Mouse (Mus musculus) ZHBTc4 (cell line): ENCODE data around the gene Phactr4.

Experiments
- DNase-seq: peaks from one replicate; pipeline ENCODE4 v3.0.0-alpha.2; 2011; ENCODE audit warnings: low read depth, low spot score

The Phactr4 gene

GRCm38 (mm10) chr4:132411322-132412094 is 10.8 kb downstream of the Phactr4 start:
- DNase-seq, result peak; percentile 55

- no peak for DNase-seq
Observed at GRCm38 (mm10) chr4:132409587-132410229, 12.6 kb downstream of the Phactr4 start.

- no peak for DNase-seq
Observed at GRCm38 (mm10) chr4:132406393-132407189, 15.7 kb downstream of the Phactr4 start.

GRCm38 (mm10) chr4:132404588-132404987 is 17.7 kb downstream of the Phactr4 start:
- DNase-seq, result no peak

- no peak for DNase-seq
Observed at GRCm38 (mm10) chr4:132403063-132403660, 19.1 kb downstream of the Phactr4 start.

- no peak for DNase-seq
Observed at GRCm38 (mm10) chr4:132401016-132401415, 21.3 kb downstream of the Phactr4 start.

- DNase-seq, result no peak
Observed at GRCm38 (mm10) chr4:132398863-132399262, 23.4 kb downstream of the Phactr4 start.

GRCm38 (mm10) chr4:132398045-132398774 is 24.1 kb downstream of the Phactr4 start:
- peak; percentile 91 for DNase-seq

GRCm38 (mm10) chr4:132397120-132397519 is 25.2 kb downstream of the Phactr4 start:
- no peak for DNase-seq

- DNase-seq, result no peak
Observed at GRCm38 (mm10) chr4:132396251-132396650, 26.0 kb downstream of the Phactr4 start.

GRCm38 (mm10) chr4:132391063-132391740 is 31.1 kb downstream of the Phactr4 start:
- DNase-seq, result peak; percentile 17

GRCm38 (mm10) chr4:132389302-132389701 is 33.0 kb downstream of the Phactr4 start:
- DNase-seq, result no peak

GRCm38 (mm10) chr4:132387617-132388016 is 34.7 kb downstream of the Phactr4 start:
- DNase-seq, result peak; percentile 43

GRCm38 (mm10) chr4:132386846-132387245 is 35.4 kb downstream of the Phactr4 start:
- DNase-seq, result no peak

GRCm38 (mm10) chr4:132385771-132386410 is 36.4 kb downstream of the Phactr4 start:
- no peak for DNase-seq

GRCm38 (mm10) chr4:132383455-132383854 is 38.8 kb downstream of the Phactr4 start:
- DNase-seq, result no peak

GRCm38 (mm10) chr4:132382296-132382695 is 40.0 kb downstream of the Phactr4 start:
- DNase-seq, result no peak

GRCm38 (mm10) chr4:132380965-132381616 is 41.2 kb downstream of the Phactr4 start:
- DNase-seq, result no peak

GRCm38 (mm10) chr4:132373820-132374219 is 48.5 kb downstream of the Phactr4 start:
- DNase-seq, result no peak
